Mouse (Mus musculus) bone marrow macrophage, adult 2 months (primary cell): Measurements from ENCODE around the gene Cdc14b. TPM values are rescaled to one million over a fixed set of nuclear protein-coding genes. Genes with fewer than 3 reads are reported as not detected.

ENCODE experiments used
- H3K27ac ChIP-seq: 2 replicates; pipeline ENCODE4 v1.5.1; 2012; ENCODE audit warnings: low read depth, low read length; ENCODE audit not compliant: insufficient read depth
- H3K4me1 ChIP-seq: 2 replicates; pipeline ENCODE4 v1.6.1; 2012; ENCODE audit warnings: low read length; ENCODE audit not compliant: control insufficient read depth, insufficient read depth
- H3K4me3 ChIP-seq: 2 replicates; pipeline ENCODE4 v1.5.1; 2012; ENCODE audit warnings: mild to moderate bottlenecking, low read length, moderate library complexity; ENCODE audit not compliant: insufficient read depth
- CTCF ChIP-seq: IDR thresholded peaks from 2 replicates; pipeline ENCODE4 v1.5.1; 2012; ENCODE audit warnings: low read depth, mild to moderate bottlenecking, low read length, moderate library complexity
- POLR2A ChIP-seq: IDR thresholded peaks from 2 replicates; pipeline ENCODE4 v1.6.1; 2012; ENCODE audit warnings: mild to moderate bottlenecking, low read depth, low read length, borderline replicate concordance
- polyA plus RNA-seq: library from polyadenylated mRNA; stranded (reverse); fragments of >200 nt; gene quantifications from 2 replicates; pipeline ENCODE4 v1.2.4, GENCODE M21; 2012; ENCODE audit not compliant: missing spikeins, insufficient read depth, insufficient read length

The Cdc14b gene
- polyA plus RNA-seq, 1 experiment: 9.3 TPM

DNA sequence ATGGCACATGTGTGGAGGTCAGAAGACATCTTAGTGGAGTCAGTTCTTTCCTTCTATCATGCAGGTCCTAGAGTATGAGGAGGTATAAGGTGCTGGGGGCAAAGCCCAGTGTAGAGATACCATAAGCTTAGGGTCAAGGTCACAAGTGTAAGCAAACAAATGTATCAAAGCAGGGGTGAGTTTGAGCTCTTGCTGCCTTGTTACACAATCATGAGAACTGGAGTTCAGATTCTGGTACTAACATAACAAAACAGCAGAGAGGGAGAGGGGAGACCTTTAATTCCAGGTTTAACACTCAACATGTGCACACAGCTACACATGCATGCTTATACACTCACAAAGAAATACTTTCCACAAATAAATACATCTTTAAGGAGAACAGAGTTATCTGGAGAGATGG, 32.4 kb downstream of the Cdc14b start:
- H3K4me1 ChIP-seq: peaks cover 9% of the 10 kb centered on the region
- TF ChIP-seq POLR2A (no peak), CTCF (no peak)

DNA sequence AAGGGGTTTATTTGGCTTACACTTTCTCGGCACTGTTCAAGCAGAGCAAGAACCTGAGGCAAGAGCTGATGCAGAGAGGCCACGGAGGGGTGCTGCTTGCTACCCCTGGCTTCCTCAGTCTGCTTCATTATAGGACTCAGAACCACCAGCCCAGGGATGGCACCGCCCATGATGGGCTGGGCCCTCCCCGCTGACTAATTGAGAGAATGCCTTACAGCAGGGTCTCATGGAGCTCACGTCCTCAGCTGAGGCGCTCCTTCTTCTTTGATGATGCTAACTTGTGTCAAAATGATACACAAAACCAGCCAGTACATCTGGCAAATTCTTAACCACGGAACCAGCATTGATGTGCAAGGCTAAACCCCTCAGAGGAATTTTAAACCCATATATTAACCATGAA, 34.5 kb downstream of the Cdc14b start:
- H3K27ac ChIP-seq: no peak overlapping the region
- TF ChIP-seq CTCF (no peak), POLR2A (no peak)
- H3K4me1 ChIP-seq: peaks cover 9% of the 10 kb centered on the region
- no peak overlapping the region for H3K4me3 ChIP-seq

More for the DNA sequence above, 32.4 kb downstream of the Cdc14b start:
- no peak overlapping the region for H3K4me3 ChIP-seq
- H3K27ac ChIP-seq: no peak overlapping the region

DNA sequence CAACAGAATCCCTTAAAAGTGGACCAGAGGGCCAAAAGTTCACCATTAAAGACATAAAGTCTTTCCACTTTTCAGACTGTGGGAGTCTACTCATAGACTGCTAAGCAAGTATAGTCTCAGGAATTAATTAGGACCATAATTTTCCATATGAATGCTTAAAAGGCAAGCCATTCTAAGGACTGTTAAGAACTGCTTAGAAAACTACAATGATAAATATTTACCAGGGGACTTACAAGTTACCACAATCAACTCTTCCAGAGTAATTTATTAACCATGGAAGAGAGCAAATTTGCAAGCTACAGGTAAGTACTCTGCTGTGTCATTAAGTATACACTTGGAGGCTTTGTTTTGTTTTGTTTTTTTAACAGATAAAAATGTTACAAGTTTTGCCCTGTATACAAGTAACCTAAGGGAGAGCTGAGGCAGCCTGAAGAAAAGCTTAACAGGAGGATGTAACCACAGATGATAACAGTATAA, 37.4 kb downstream of the Cdc14b start:
- no peak overlapping the region for H3K27ac ChIP-seq
- no peak for TF ChIP-seq CTCF

DNA sequence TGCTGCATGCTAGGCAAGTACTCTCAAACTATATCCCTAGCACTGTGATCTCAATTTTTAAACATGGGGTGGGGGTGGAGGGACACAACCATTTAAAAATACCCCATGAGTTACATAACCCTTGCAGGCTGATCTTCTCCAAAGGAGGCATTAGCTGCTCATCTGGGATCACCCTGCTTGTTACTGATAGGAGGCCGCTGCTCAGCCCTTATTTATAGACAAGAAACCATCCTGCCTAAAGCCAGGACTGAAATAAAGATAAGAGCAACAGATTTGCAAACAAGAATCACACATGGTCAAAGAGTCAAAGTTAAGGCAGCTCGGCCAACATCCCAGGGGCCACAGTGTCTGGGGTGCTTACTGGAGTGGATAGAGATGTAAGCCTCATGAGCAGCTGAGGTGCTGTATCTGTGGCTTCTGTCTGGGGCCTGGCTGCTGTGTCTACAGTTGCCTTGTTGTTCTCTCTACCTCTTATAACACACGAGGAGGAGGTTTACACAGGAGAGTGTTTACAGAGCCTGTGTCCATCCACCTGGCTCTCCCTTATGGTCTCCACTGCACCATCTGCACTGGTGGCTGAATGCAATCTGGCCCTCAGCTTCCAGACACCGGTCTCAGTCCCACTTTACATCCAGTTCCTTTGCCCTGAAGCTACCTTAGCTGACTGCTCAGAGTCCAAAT, 38.0 kb downstream of the Cdc14b start:
- Histone ChIP-seq H3K4me3 (no peak overlapping the region), H3K4me1 (peaks cover 9% of the 10 kb centered on the region), H3K27ac (no peak overlapping the region)
- TF ChIP-seq CTCF (no peak), POLR2A (no peak)

More for the DNA sequence above, 37.4 kb downstream of the Cdc14b start:
- H3K4me3 ChIP-seq: no peak overlapping the region
- peaks cover 9% of the 10 kb centered on the region for H3K4me1 ChIP-seq

DNA sequence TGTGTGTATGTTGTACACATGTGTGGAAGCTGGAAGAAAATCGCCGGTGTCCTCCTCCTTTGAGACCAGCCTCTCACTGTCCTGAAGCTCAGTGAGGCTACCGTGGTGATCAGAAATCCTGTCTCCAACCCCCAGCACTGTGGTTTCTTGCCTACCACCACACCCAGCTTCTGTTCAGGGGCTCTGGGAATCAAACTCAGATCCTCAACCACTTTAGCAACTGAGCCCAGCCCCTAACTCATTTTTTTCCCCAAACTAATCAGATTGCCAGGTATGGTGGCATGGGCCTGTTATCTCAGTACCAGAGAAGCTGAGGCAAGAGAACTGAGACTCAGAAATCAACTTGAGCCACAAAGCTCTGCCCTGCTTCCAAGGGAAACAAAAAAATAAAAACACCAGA, 39.3 kb downstream of the Cdc14b start:
- no peak overlapping the region for H3K4me3 ChIP-seq
- TF ChIP-seq POLR2A (no peak), CTCF (no peak)
- no peak overlapping the region for H3K27ac ChIP-seq
- no peaks in the 10 kb centered on the region for H3K4me1 ChIP-seq

DNA sequence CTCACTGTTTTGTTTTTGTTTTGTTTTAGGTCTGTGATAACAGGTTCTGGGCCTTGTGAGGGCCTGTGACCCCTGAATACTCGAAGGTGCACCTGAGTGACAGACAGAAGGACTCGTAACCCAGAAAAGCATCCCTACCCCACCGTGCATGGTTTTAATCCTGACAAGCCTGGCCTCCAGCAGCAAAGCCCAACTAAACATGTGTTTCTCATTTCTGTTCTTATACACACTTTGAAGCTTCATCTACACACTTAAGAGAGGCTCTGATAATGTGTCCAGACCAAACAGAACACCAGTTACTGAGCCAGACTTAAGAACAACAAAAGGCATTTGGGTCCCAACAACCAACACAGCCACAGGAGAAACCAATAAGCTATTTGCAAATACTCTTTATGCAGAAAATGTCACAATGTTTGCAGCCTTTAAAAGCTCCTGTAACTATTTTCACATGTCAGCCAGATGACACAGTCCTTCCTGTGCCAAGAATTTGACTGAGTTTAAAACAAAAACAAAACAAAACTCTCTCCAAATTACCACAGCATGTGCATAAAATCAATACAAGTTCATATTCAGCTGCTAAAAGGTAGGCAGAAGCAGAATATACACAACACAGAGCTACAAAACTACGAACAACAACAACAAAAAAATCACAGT, 39.9 kb downstream of the Cdc14b start:
- no peaks in the 10 kb centered on the region for H3K4me1 ChIP-seq
- H3K27ac ChIP-seq: no peak overlapping the region
- TF ChIP-seq CTCF (no peak), POLR2A (no peak)
- no peak overlapping the region for H3K4me3 ChIP-seq

DNA sequence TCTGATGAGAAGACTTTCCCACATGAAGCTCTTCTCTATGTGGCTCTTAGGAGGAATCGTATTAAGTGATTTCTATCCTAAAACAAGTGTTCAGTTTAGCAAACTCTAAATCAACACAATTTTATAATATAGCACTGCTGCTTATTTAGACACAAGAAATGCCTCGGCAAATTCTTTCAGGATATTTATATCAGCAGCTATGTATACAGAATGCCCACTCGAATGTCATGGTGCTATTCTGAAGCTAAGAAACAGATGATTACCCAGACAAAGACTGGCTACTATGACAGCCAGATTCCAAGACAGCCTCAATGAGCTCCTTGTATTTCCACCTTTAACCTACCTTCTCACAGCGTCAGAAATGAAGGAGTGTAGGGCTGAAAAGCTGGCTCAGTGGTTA, 42.0 kb downstream of the Cdc14b start:
- no peaks in the 10 kb centered on the region for H3K4me1 ChIP-seq
- no peak overlapping the region for H3K4me3 ChIP-seq
- H3K27ac ChIP-seq: no peak overlapping the region
- no peak for TF ChIP-seq CTCF
- no peak for TF ChIP-seq POLR2A

DNA sequence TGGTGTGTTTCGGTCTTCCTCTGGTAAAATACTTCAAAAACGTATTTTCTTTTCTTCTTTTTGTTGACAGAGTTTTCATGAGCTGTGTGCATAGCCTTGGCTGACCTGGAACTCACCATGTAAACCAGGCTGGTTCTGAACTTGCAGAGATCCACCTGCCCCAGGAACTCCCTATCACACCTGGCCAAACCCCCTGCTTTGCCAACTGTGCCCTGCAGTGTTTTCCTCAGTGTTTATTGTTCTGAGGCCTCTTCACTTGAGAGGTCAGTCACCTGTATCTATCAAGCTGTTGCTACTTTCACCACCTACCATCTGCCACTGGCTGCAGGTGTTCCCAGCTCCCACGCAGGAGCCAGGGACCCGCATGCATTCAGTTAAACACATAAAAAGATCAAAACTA, 48.4 kb downstream of the Cdc14b start:
- TF ChIP-seq CTCF (no peak), POLR2A (no peak)
- H3K4me3 ChIP-seq: no peak overlapping the region
- no peaks in the 10 kb centered on the region for H3K4me1 ChIP-seq
- no peak overlapping the region for H3K27ac ChIP-seq

DNA sequence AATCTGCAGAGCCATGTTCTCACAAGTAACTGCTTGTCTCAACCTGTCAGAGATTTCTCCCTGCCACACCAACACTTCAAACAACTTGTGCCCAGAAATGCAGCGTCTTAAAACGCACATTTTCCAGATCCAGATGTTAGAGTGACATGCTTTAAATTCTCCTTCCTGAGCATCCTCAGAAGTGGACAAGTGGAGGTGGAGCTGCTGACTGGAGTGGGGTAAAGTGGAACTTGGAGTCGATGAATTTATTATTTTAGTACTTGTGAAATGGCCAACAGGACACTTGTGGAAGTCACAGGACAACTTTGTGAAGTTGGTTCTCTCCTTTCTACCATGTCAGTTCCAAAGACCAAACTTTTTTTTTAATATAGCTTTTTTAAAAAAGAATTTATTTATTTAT, 49.4 kb downstream of the Cdc14b start:
- no peak for TF ChIP-seq POLR2A
- no peak for TF ChIP-seq CTCF
- no peaks in the 10 kb centered on the region for H3K4me1 ChIP-seq
- H3K4me3 ChIP-seq: no peak overlapping the region
- no peak overlapping the region for H3K27ac ChIP-seq

DNA sequence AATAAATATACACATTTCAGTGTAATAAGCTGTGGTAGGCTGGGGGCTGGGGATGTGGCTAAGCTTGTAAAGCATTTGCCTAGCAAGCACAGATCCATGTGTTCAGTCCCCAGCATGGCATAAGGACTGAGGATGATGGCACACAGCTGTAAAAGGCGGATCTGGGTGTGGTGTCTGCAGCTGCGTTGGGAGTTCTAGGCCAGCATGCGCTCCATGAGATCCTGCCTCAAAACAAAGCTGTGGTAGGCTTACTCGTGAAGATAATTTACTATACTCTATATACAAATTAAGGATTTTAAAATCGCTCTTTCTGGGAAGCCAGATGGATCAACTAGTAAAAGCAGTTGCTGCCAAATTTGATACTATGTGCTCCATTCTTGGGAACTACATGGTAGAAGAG, 60.2 kb downstream of the Cdc14b start:
- Histone ChIP-seq H3K27ac (no peak overlapping the region), H3K4me1 (peaks cover 5% of the 10 kb centered on the region; the same call in 1 of the 2 replicates), H3K4me3 (no peak overlapping the region)
- TF ChIP-seq POLR2A (no peak), CTCF (no peak)
